Mouse (Mus musculus) embryonic stem cell, embryonic (primary cell): ENCODE measurements around the gene Jpt1.

ENCODE experiments used
- CTCF ChIA-PET, 4 experiments: fragments of 300-600 bp in 2 of 4; fragments of 350-600 bp in 2 of 4; sonication (Branson Sonifier 250); formaldehyde crosslinking; loops; one replicate each; lab custom pipeline; 2022; ENCODE audit warnings: inconsistent platforms in 2 of 4; lab: Charles Lee
- POLR2A ChIA-PET, 4 experiments: fragments of 300-600 bp in 2 of 4; fragments of 350-600 bp in 2 of 4; sonication (Branson Sonifier 250); formaldehyde crosslinking; loops; one replicate each; lab custom pipeline; 2022; ENCODE audit warnings: antibody characterized with exemption in 4 of 4, inconsistent platforms in 1 of 4; lab: Charles Lee

The Jpt1 gene

DNA sequence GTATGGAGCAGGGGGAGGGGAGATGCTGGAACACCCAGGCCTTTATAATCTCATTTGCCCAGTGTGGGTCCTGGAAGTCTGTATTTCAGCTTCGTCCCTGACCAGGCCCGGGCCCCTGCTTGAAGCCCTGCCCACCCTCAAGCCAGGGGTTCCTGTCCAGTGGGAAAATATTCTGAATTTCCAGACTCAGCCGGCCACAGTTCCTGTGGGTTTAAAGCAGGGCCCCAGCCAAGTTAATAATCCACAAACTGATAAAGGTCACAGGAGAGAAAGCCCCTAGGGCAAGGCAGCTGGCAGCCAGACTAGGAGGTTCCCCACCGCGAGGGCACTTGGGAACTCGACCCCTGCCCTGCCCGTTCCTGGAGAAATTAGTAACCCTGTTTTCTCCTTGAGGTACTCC, 65.2 kb downstream of the Jpt1 start:
- CTCF ChIA-PET, result no interaction called here
- POLR2A ChIA-PET, result interaction anchor here in 1 of 4 experiments (0.8 to 1.2 kb wide), 2 partner anchors 65 to 366 kb away, joined by 3 to 4 read pairs; partner anchors contain the start of gene Jpt1

DNA sequence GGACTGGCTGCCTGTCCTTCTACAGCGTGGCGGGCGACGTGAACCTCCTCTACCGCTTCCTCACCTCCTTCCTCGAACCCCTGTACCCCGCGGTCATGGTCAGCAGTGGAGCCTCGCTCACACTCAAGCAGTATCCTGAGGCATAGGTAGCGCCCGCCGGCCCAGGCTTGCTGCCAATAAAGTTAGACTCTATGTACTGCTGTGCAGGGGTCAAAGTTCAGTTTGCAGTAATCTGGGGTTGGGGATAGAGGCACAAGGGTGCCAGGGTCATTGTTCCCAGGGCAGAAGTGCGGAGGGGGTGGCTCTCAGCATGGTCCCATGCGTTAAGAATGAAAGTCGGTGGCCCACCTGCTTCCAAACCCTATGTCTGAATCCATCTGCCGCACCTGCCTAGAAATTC, 66.1 kb downstream of the Jpt1 start:
- CTCF ChIA-PET, result interaction anchor here in 1 of 4 experiments (0.6 kb wide), 1 partner anchor 1229 kb away, joined by 6 read pairs; no protein-coding TSS in a partner anchor

More for the DNA sequence above, 66.1 kb downstream of the Jpt1 start:
- POLR2A ChIA-PET, result interaction anchor here in 1 of 4 experiments (0.6 to 1.2 kb wide), 2 partner anchors 66 to 68 kb away, joined by 3 to 4 read pairs; partner anchors contain the start of gene Jpt1
